Mouse (Mus musculus) kidney, embryonic 15.5 days (tissue): ENCODE data around the gene Herc3. TPM values are rescaled to one million over a fixed set of nuclear protein-coding genes. Genes with fewer than 3 reads are reported as not detected.

Source experiments
- ATAC-seq: fragments of 200-750 bp; cut with Nextera tagmentation; replicated peaks from 2 replicates; pipeline ENCODE4 v1.8.0; 2017; ENCODE audit warnings: moderate TSS enrichment; ENCODE audit not compliant: low FRiP score
- H3K27ac ChIP-seq: fragments of 300-500 bp; sonication (generic); 2 replicates; pipeline ENCODE4 v1.5.1; 2015; ENCODE audit warnings: mild to moderate bottlenecking, inconsistent platforms
- H3K27me3 ChIP-seq: fragments of 300-500 bp; sonication (generic); 2 replicates; pipeline ENCODE4 v1.6.1; 2015; ENCODE audit warnings: inconsistent platforms
- H3K36me3 ChIP-seq: fragments of 300-500 bp; sonication (generic); 2 replicates; pipeline ENCODE4 v1.6.1; 2015; ENCODE audit warnings: inconsistent platforms
- H3K4me1 ChIP-seq: fragments of 300-500 bp; sonication (generic); 2 replicates; pipeline ENCODE4 v1.6.1; 2015; ENCODE audit warnings: inconsistent platforms
- H3K4me2 ChIP-seq: fragments of 300-500 bp; sonication (generic); 2 replicates; pipeline ENCODE4 v1.6.1; 2015; ENCODE audit warnings: moderate library complexity, mild to moderate bottlenecking, inconsistent platforms
- H3K4me3 ChIP-seq: fragments of 300-500 bp; sonication (generic); replicated peaks from 2 replicates; pipeline ENCODE4 v1.5.1; 2015; ENCODE audit warnings: mild to moderate bottlenecking, inconsistent platforms
- H3K9ac ChIP-seq: fragments of 300-500 bp; sonication (generic); 2 replicates; pipeline ENCODE4 v1.6.1; 2015; ENCODE audit warnings: mild to moderate bottlenecking, inconsistent platforms
- H3K9me3 ChIP-seq: fragments of 300-500 bp; sonication (generic); replicated peaks from 2 replicates; pipeline ENCODE4 v1.6.1; 2016; ENCODE audit warnings: inconsistent platforms
- WGBS: fragments of 180-500 bp; shearing (Covaris S2); methylation state at CpG from one replicate; pipeline ENCODE4 v1.1.7; 2015; ENCODE audit warnings: mixed read lengths; 5-methylcytosine and 5-hydroxymethylcytosine counted together
- polyA plus RNA-seq: library from polyadenylated mRNA; unstranded; fragments of >200 nt; fragmentation: Nextera tagmentation; extraction: Ambion mirVana; gene quantifications from 2 replicates; pipeline ENCODE4 v1.2.1, GENCODE M21; 2015

Herc3 gene
- polyA plus RNA-seq, 1 experiment from 2014 or later: 10.2 TPM

DNA sequence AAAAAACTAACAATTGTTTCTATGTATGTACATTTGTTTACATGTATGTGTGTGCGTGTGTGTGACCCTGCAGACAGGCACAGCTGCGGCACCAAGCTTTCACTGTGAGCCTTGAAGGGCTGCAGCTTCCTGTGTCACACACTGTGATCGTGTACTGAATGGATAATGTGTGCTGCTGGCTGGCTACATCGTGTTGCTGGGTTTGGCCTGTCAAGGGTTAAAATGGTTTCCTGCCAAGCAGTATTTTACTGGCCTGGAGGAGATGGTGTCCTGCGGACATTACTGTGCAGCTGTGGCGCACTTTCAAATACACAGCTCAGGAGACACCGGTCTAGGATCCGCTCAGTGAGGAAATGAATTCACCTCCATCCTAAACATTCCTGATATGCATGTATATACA, 71.9 kb downstream of the Herc3 start:
- no peak overlapping the region for H3K4me3 ChIP-seq
- no peak; the same call in 1 of the 2 replicates for ATAC-seq
- H3K27ac ChIP-seq: no peak overlapping the region
- H3K9ac ChIP-seq: no peak overlapping the region
- H3K4me1 ChIP-seq: no peaks in the 10 kb centered on the region
- 27% methylated on average over 8 of the region's 8 CpGs for WGBS
- no peak overlapping the region for H3K4me2 ChIP-seq
- peaks cover 4% of the 10 kb centered on the region; the same call in 1 of the 2 replicates for H3K27me3 ChIP-seq
- 0 out of 2 replicates have a peak, but pooled peaks cover 9% of the 10 kb centered on the region for H3K9me3 ChIP-seq
- peaks cover 13% of the 10 kb centered on the region for H3K36me3 ChIP-seq

DNA sequence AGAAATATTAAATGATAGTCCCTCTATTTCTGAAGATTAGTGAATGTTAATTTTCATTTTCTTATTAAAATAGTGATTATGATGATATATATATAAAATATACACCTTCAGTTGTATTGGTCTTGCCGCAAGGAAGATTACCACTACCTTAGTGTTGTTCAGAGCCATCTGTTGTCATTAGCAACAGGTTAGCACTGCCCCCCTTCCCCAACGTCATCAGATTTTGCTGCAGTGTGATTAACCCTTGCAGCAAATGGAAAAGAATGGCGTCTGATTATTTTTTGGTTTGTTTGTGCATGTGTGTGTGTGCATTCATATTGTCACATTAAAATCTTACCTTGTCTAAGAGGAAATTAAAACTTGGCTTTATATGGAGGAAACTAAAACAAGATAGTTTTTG, 73.3 kb downstream of the Herc3 start:
- Histone ChIP-seq H3K4me2 (no peak overlapping the region), H3K36me3 (peaks cover 13% of the 10 kb centered on the region), H3K27ac (no peak overlapping the region), H3K9me3 (0 out of 2 replicates have a peak, but pooled peaks cover 9% of the 10 kb centered on the region), H3K4me1 (no peaks in the 10 kb centered on the region), H3K4me3 (no peak overlapping the region), H3K9ac (no peak overlapping the region), H3K27me3 (peaks cover 4% of the 10 kb centered on the region; the same call in 1 of the 2 replicates)
- 47% methylated on average over 3 of the region's 3 CpGs for WGBS
- ATAC-seq: no peak

DNA sequence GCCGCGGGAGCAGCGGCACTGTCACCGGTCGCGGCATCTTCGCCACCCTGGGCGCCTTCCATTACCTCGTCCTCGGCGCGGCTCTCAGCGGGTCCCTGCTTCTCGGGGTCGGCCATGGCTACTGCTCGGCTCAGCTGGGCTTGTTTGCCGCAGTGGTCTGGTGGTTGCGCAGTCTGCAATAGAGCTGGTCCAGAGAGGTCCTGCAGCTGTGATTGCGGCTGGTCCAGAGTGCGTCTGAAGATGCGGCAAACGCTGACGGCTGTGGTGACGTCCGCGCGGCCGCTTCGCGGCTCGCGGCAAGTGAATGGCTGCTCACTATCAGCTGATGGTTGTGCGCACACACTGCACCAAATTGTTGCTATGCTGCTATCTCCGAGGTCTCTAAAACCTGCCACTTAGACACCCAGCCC, 75.6 kb downstream of the Herc3 start, which contains the start of gene Nap1l5:
TSS of gene Nap1l5 (minus strand) at position 225 of the 410 bp plus-strand sequence.
- Histone ChIP-seq H3K27me3 (peaks cover 4% of the 10 kb centered on the region; the same call in 1 of the 2 replicates), H3K27ac (no peak within 1 kb of the TSS), H3K4me1 (no peaks in the 10 kb centered on the region), H3K9me3 (0 out of 2 replicates have a peak, but pooled peaks cover 9% of the 10 kb centered on the region), H3K4me2 (peak within 1 kb of the TSS; percentile 76), H3K4me3 (peak within 1 kb of the TSS; percentile 44), H3K36me3 (peaks cover 13% of the 10 kb centered on the region), H3K9ac (0 out of 2 replicates have a peak within 1 kb of the TSS, but pooled peaks have one; percentile 21)
- 50% methylated on average over 34 of the region's 34 CpGs for WGBS
- peak; percentile 70 for ATAC-seq

GRCm38 (mm10) chr6:58907336-58907735, 76.1 kb downstream of the Herc3 start:
- peaks cover 4% of the 10 kb centered on the region; the same call in 1 of the 2 replicates for H3K27me3 ChIP-seq
- no peaks in the 10 kb centered on the region for H3K4me1 ChIP-seq
- H3K9me3 ChIP-seq: 0 out of 2 replicates have a peak, but pooled peaks cover 9% of the 10 kb centered on the region
- H3K4me2 ChIP-seq: peak overlapping the region; percentile 76
- ATAC-seq: no peak
- H3K27ac ChIP-seq: no peak overlapping the region
- H3K9ac ChIP-seq: no peak overlapping the region
- peak overlapping the region; percentile 44 for H3K4me3 ChIP-seq
- WGBS: 84% methylated on average over 8 of the region's 8 CpGs
- H3K36me3 ChIP-seq: peaks cover 13% of the 10 kb centered on the region

DNA sequence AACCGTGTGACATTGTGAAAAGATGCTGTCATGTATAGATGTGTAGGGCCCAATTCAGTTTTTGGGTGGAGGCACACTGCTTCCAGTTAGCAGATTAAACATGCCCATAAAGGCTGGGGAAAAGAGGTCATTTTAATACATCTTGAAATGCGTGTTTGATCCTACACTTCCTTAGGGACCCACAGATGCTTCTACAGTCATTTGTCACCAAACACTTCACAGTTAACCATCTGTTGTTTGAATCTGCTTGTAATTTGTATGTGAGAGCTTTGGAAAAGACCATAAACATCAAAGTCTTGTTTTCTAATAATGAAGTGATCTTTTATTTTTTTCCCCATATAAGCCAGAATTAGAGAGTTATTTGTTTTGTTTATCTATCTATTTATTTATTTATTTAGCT, 76.5 kb downstream of the Herc3 start:
- Histone ChIP-seq H3K27me3 (peaks cover 4% of the 10 kb centered on the region; the same call in 1 of the 2 replicates), H3K27ac (no peak overlapping the region), H3K36me3 (peaks cover 13% of the 10 kb centered on the region), H3K9ac (no peak overlapping the region), H3K4me2 (no peak overlapping the region), H3K9me3 (0 out of 2 replicates have a peak, but pooled peaks cover 9% of the 10 kb centered on the region), H3K4me1 (no peaks in the 10 kb centered on the region), H3K4me3 (no peak overlapping the region)
- no peak for ATAC-seq
- WGBS: 80% methylated on average over 2 of the region's 2 CpGs

DNA sequence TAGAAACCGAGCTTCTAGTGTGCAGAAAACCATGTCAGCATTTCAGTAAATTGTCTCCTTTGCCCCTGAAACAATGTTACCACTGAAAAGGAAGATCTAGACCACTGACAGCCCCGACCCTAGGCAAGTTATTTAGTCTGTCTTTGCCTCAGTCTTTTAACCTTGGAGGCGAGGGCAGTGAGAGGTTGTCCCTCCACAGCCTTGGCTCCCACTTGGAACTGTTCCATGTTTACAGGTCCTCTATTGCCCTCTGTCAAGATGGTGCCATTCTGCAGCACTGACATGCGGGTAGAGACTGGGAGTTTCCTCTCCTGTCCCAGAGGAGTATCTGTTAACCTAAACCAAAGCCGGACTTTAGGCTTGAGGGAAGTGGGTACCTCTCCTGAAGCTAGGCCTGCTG, 81.6 kb downstream of the Herc3 start:
- no peaks in the 10 kb centered on the region for H3K27me3 ChIP-seq
- H3K9ac ChIP-seq: no peak overlapping the region
- 0 out of 2 replicates have a peak overlapping the region, but pooled peaks have one; percentile 32 for H3K27ac ChIP-seq
- ATAC-seq: no peak
- WGBS: 70% methylated on average over 5 of the region's 5 CpGs
- H3K36me3 ChIP-seq: no peaks in the 10 kb centered on the region; the same call in 1 of the 2 replicates
- H3K4me2 ChIP-seq: no peak overlapping the region
- H3K4me1 ChIP-seq: no peaks in the 10 kb centered on the region
- no peak overlapping the region for H3K4me3 ChIP-seq
- no peaks in the 10 kb centered on the region for H3K9me3 ChIP-seq

DNA sequence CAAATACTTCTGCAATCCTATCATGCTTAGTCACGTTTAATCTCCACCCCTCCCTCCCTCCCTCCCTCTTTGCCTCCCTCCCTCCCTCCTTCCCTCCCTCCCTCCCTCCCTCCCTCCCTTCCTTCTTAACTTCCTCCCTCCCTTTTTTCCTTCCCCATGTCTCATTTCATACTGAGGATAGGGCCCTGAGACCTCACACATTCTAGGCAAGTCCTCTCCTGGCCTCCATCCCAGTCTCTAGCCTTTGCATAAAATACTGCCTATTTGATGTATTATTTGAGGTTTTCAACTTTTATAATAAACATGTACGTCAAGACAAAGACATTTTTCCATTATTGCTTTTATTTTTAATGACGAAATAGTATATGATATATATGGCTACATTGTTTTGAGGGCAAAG, 82.3 kb downstream of the Herc3 start:
- 50% methylated on average over 3 of the region's 3 CpGs for WGBS
- Histone ChIP-seq H3K4me1 (no peaks in the 10 kb centered on the region), H3K27me3 (no peaks in the 10 kb centered on the region), H3K4me2 (no peak overlapping the region), H3K4me3 (no peak overlapping the region), H3K27ac (no peak overlapping the region), H3K9me3 (no peaks in the 10 kb centered on the region), H3K36me3 (no peaks in the 10 kb centered on the region), H3K9ac (no peak overlapping the region)
- peak; percentile 71; the same call in 1 of the 2 replicates for ATAC-seq

- Histone ChIP-seq H3K9ac (no peak overlapping the region), H3K27me3 (no peaks in the 10 kb centered on the region), H3K9me3 (no peaks in the 10 kb centered on the region), H3K4me1 (no peaks in the 10 kb centered on the region), H3K27ac (no peak overlapping the region), H3K36me3 (0 out of 2 replicates have a peak, but pooled peaks cover under 1% of the 10 kb centered on the region), H3K4me2 (no peak overlapping the region), H3K4me3 (no peak overlapping the region)
- ATAC-seq: no peak; the same call in 1 of the 2 replicates
- 64% methylated on average over 5 of the region's 5 CpGs for WGBS
These were observed 82.7 kb downstream of the Herc3 start for GRCm38 (mm10) chr6:58913971-58914370.

- no peaks in the 10 kb centered on the region for H3K9me3 ChIP-seq
- 0 out of 2 replicates have a peak, but pooled peaks cover 5% of the 10 kb centered on the region for H3K36me3 ChIP-seq
- H3K27me3 ChIP-seq: no peaks in the 10 kb centered on the region
- no peak overlapping the region for H3K9ac ChIP-seq
- H3K27ac ChIP-seq: no peak overlapping the region
- H3K4me3 ChIP-seq: no peak overlapping the region
- ATAC-seq: no peak
- no peaks in the 10 kb centered on the region for H3K4me1 ChIP-seq
- H3K4me2 ChIP-seq: no peak overlapping the region
- 70% methylated on average over 5 of the region's 5 CpGs for WGBS
These were observed 85.2 kb downstream of the Herc3 start for GRCm38 (mm10) chr6:58916498-58916897.

GRCm38 (mm10) chr6:58920735-58921134, 89.5 kb downstream of the Herc3 start:
- H3K4me2 ChIP-seq: no peak overlapping the region
- no peak overlapping the region for H3K4me3 ChIP-seq
- H3K9ac ChIP-seq: no peak overlapping the region
- H3K9me3 ChIP-seq: no peaks in the 10 kb centered on the region
- WGBS: 79% methylated on average over 6 of the region's 6 CpGs
- H3K27me3 ChIP-seq: no peaks in the 10 kb centered on the region
- 0 out of 2 replicates have a peak, but pooled peaks cover 5% of the 10 kb centered on the region for H3K36me3 ChIP-seq
- no peak overlapping the region for H3K27ac ChIP-seq
- H3K4me1 ChIP-seq: no peaks in the 10 kb centered on the region
- no peak for ATAC-seq

DNA sequence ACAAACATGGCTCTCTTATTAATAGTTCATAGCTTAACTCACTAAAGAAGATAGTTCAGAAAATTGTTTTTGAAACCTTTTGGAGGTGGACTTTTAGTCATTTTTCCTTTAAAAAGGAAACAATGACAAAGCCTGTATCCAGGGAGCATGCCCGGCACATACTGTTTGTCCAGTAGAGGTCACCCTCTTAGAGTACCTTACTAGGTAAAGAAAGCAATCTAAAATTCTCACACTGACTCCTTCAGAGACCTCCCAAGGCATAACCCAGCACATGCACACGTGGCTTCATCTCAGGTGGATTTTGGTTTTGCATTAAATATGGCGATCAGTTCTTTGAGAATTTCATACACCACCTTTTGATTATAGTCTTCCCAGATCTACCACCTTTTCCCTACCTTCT, 90.4 kb downstream of the Herc3 start:
- Histone ChIP-seq H3K4me3 (no peak overlapping the region), H3K9ac (no peak overlapping the region), H3K9me3 (no peaks in the 10 kb centered on the region), H3K27me3 (no peaks in the 10 kb centered on the region), H3K4me1 (no peaks in the 10 kb centered on the region), H3K27ac (no peak overlapping the region), H3K4me2 (no peak overlapping the region), H3K36me3 (0 out of 2 replicates have a peak, but pooled peaks cover 5% of the 10 kb centered on the region)
- ATAC-seq: no peak
- 47% methylated on average over 3 of the region's 3 CpGs for WGBS

GRCm38 (mm10) chr6:58922511-58922910, 91.2 kb downstream of the Herc3 start:
- ATAC-seq: no peak
- H3K36me3 ChIP-seq: 0 out of 2 replicates have a peak, but pooled peaks cover 5% of the 10 kb centered on the region
- no peak overlapping the region for H3K9ac ChIP-seq
- no peak overlapping the region for H3K4me3 ChIP-seq
- H3K4me1 ChIP-seq: no peaks in the 10 kb centered on the region
- H3K27me3 ChIP-seq: no peaks in the 10 kb centered on the region
- H3K4me2 ChIP-seq: no peak overlapping the region
- H3K9me3 ChIP-seq: no peaks in the 10 kb centered on the region
- 77% methylated on average over 5 of the region's 5 CpGs for WGBS
- no peak overlapping the region for H3K27ac ChIP-seq
